Mouse (Mus musculus) C2C12 (cell line): ENCODE measurements at regions not wholly inside any gene's neighbourhood (a gene's known extent, or its start where the extent isn't known, plus 50 kb on each side); places are given as distances from the start of the nearest gene placed in this dataset.

Experiments used
- CTCF ChIP-seq: IDR thresholded peaks from one replicate; pipeline ENCODE4 v1.5.1; 2011; ENCODE audit not compliant: control insufficient read depth, insufficient read depth, insufficient read length
- MAX ChIP-seq: IDR thresholded peaks from one replicate; pipeline ENCODE4 v1.6.1; 2011; ENCODE audit warnings: mild to moderate bottlenecking, control low read depth
- MYOD1 ChIP-seq: IDR thresholded peaks from one replicate; pipeline ENCODE4 v1.6.1; 2011; ENCODE audit warnings: low read depth; ENCODE audit not compliant: control insufficient read depth, insufficient read length
- USF1 ChIP-seq: IDR thresholded peaks from one replicate; pipeline ENCODE4 v1.6.1; 2011; ENCODE audit warnings: low read depth, mild to moderate bottlenecking, control low read depth, moderate library complexity

DNA sequence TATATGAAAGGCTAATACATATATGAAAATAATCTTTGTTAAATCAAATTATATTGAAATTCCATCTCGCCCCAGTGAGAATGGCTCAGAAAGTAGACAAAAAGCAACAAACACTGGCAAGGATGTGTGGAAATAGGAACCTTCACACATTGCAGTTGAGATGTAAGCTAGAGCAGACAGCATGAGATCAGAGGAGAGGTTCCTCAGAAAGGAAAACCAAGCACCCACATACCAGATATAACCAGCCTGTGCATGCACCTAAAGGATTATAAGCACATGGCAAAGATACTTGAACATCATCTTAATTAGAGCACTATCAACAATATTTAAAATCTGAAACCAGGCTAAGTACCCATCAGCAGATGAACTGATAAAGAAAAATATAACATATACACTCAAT lies 60.6 kb upstream of the Sstr4 start:
- TF ChIP-seq USF1 = no peak
- no peak for TF ChIP-seq MAX
- TF ChIP-seq CTCF = no peak
- no peak for TF ChIP-seq MYOD1
